Mouse (Mus musculus) heart, postnatal 14 days (tissue): ENCODE data around the gene Slc4a7. TPM values are rescaled to one million over a fixed set of nuclear protein-coding genes. Genes with fewer than 3 reads are reported as not detected.
"Not testable (repeated sequence)": the region's sequence is repeated elsewhere in the genome, so short reads cannot be mapped to it uniquely, and the experiment has no call there.

Experiments used
- DNase-seq, 2 experiments: peaks; one replicate each; pipeline ENCODE4 v3.0.0; 2021 to 2022
- intact Hi-C: fragments of 180-260 bp; cut with DNase I; formaldehyde crosslinking; loops from one replicate; pipeline ENCODE4 v1.15.1; 2025
- total RNA-seq, 2 experiments: library from RNA; stranded (reverse); gene quantifications; 2 replicates each; pipeline ENCODE4 v1.2.3; 2021

Gene Slc4a7
- total RNA-seq, 2 experiments from 2014 or later, result 15.3 to 15.5 TPM

- intact Hi-C loops, result loop anchor here (5.0 kb wide), 1 partner anchor 42 kb away; no protein-coding TSS in a partner anchor
- no peak for DNase-seq
These were observed 87.9 kb downstream of the Slc4a7 start for GRCm38 (mm10) chr14:14789840-14790470.

- intact Hi-C loops, result no loop called here
- no peak for DNase-seq
These were observed 97.8 kb downstream of the Slc4a7 start for GRCm38 (mm10) chr14:14799861-14800260.

- intact Hi-C loops, result no loop called here
- DNase-seq, result no peak
These were observed 98.3 kb downstream of the Slc4a7 start for GRCm38 (mm10) chr14:14800332-14800731.

GRCm38 (mm10) chr14:14800810-14801209, 98.7 kb downstream of the Slc4a7 start:
- intact Hi-C loops, result no loop called here

GRCm38 (mm10) chr14:14803115-14803514, 101.0 kb downstream of the Slc4a7 start, which contains the start of gene Nek10:
Gene Nek10 (plus strand): TSS chr14:14803415.
- DNase-seq, intact Hi-C loops: not testable (repeated sequence)

More at GRCm38 (mm10) chr14:14800810-14801209, 98.7 kb downstream of the Slc4a7 start:
- DNase-seq, result no peak

- no peak for DNase-seq
- intact Hi-C loops, result no loop called here
These were observed 101.9 kb downstream of the Slc4a7 start for GRCm38 (mm10) chr14:14803921-14804517.

GRCm38 (mm10) chr14:14804518-14805212, 102.6 kb downstream of the Slc4a7 start:
- intact Hi-C loops, result no loop called here
- no peak for DNase-seq

GRCm38 (mm10) chr14:14832520-14833240, 130.6 kb downstream of the Slc4a7 start:
- DNase-seq, result peak; percentile 74 to 78
- intact Hi-C loops, result loop anchor here (5.0 kb wide), 1 partner anchor 45 kb away; no protein-coding TSS in a partner anchor

- intact Hi-C loops, result loop anchor here (5.0 kb wide), 1 partner anchor 46 kb away; no protein-coding TSS in a partner anchor
- DNase-seq, result no peak
These were observed 131.4 kb downstream of the Slc4a7 start for GRCm38 (mm10) chr14:14833498-14833897.

GRCm38 (mm10) chr14:14834266-14834665, 132.2 kb downstream of the Slc4a7 start:
- DNase-seq, result no peak
- intact Hi-C loops, result loop anchor here (5.0 kb wide), 1 partner anchor 47 kb away; no protein-coding TSS in a partner anchor

GRCm38 (mm10) chr14:14837627-14838026, 135.5 kb downstream of the Slc4a7 start:
- DNase-seq, result no peak

GRCm38 (mm10) chr14:14838109-14838508, 136.0 kb downstream of the Slc4a7 start:
- intact Hi-C loops, result no loop called here
- DNase-seq, result no peak

More at GRCm38 (mm10) chr14:14837627-14838026, 135.5 kb downstream of the Slc4a7 start:
- intact Hi-C loops, result no loop called here

- DNase-seq, result no peak
- intact Hi-C loops, result no loop called here
These were observed 140.9 kb downstream of the Slc4a7 start for GRCm38 (mm10) chr14:14842734-14843530.

Other genes with a start within 250 kb of the Slc4a7 start
- gene Nek10, start 101.1 kb downstream of the Slc4a7 start, total RNA-seq, result under 1 TPM; 0.05 TPM